Mouse (Mus musculus): ENCODE measurements around the gene Ppp1r15b.

DNA sequence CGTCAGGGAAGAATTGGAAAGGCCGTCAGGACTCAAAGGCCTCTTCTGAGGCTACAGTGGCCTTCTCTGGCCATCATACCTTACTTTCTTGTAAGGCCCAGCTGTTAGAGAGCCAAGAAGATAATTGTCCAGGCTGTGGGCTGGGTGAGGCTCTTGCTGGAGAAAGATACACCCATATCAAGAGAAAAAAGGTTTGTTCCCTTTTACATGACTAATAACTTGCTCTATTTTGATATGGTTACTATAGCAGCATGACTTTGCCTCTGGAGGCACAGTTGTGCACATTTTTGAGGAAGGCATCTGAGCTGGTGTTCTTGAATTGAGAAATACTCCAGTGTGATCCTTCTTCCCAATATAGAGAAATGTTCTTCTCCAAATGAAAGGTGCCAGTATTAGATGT, 2.5 kb downstream of the Ppp1r15b start:
- no peak for TF ChIP-seq CTCF (IDR thresholded peaks at IDR 0.05; ENCODE audit: extremely low read depth, insufficient read depth, insufficient read length, insufficient replicate concordance)
- no peak for TF ChIP-seq POLR2A (IDR thresholded peaks at IDR 0.05; ENCODE audit: low read depth, low read length)

Data from spleen, adult 2 months (tissue).